Mouse (Mus musculus) lung, postnatal 0 days (tissue): Measurements from ENCODE around the gene Spi1.

Source experiments
- CTCF ChIP-seq: IDR thresholded peaks from 2 replicates; pipeline ENCODE4 v1.5.1; 2016; ENCODE audit warnings: antibody characterized with exemption, mild to moderate bottlenecking
- EP300 ChIP-seq: IDR thresholded peaks from 2 replicates; pipeline ENCODE4 v1.6.1; 2016; ENCODE audit warnings: antibody characterized with exemption, mild to moderate bottlenecking, control low read depth

DNA sequence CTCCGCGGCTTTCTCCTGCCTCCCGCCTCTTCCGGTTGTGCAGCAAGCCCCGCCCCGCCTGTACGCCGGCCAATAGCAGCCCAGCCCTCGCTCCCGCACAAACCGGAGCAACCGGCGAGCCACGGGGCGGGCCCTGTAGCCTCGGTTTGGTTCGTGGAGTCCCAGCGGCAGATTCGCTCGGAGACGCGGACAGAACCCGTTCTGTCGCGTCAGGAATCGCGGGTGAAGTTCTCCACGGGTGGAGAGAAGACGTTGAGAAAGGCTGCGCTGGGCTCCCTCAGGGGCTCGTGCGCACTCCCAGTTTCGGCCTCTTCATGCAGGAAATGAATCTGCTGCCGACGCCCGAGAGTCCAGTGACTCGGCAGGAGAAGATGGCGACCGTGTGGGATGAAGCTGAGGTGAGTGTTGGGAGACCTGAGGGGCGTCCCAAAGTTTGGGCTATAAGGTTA, 28.2 kb upstream of the Spi1 start, which contains the start of gene Psmc3:
- TF ChIP-seq CTCF, result no peak
- TF ChIP-seq EP300, result no peak
